Mouse (Mus musculus) urinary bladder, adult 18-20 months (tissue): ENCODE results near the gene Cxcl3.

ENCODE experiments used
- DNase-seq, 2 experiments: peaks; one replicate each; pipeline ENCODE4 v3.0.0; 2022; ENCODE audit warnings: low spot score in 2 of 2, mixed read lengths in 2 of 2

The Cxcl3 gene

GRCm38 (mm10) chr5:90785659-90786588, at the start of gene Cxcl3:
Gene Cxcl3, plus strand, starts transcription at chr5:90786103.
- peak; percentile 23 to 40 for DNase-seq

- DNase-seq = no peak
These were observed 43.9 kb upstream of the Cxcl3 start for GRCm38 (mm10) chr5:90742029-90742428.

GRCm38 (mm10) chr5:90753934-90754333, 32.0 kb upstream of the Cxcl3 start:
- no peak for DNase-seq

- DNase-seq = no peak
These were observed 27.8 kb upstream of the Cxcl3 start for GRCm38 (mm10) chr5:90758020-90758605.

GRCm38 (mm10) chr5:90759077-90760065, 26.5 kb upstream of the Cxcl3 start, which contains the start of gene Cxcl5:
Gene Cxcl5, plus strand, starts transcription at chr5:90759360.
- DNase-seq = no peak

- DNase-seq = no peak
These were observed 25.6 kb upstream of the Cxcl3 start for GRCm38 (mm10) chr5:90760303-90760702.

- DNase-seq = no peak
These were observed 25.1 kb upstream of the Cxcl3 start for GRCm38 (mm10) chr5:90760844-90761243.

GRCm38 (mm10) chr5:90761834-90762233, 24.1 kb upstream of the Cxcl3 start:
- DNase-seq = no peak

- DNase-seq = no peak
These were observed 21.8 kb upstream of the Cxcl3 start for GRCm38 (mm10) chr5:90763912-90764665.

GRCm38 (mm10) chr5:90765821-90766606, 19.9 kb upstream of the Cxcl3 start:
- DNase-seq = no peak

GRCm38 (mm10) chr5:90768218-90768617, 17.7 kb upstream of the Cxcl3 start, which contains the start of gene Ppbp:
Gene Ppbp, plus strand, starts transcription at chr5:90768518.
- no peak for DNase-seq

GRCm38 (mm10) chr5:90771369-90771768, 14.5 kb upstream of the Cxcl3 start:
- DNase-seq = no peak

- no peak for DNase-seq
These were observed 13.8 kb upstream of the Cxcl3 start, which contains the start of gene Pf4 for GRCm38 (mm10) chr5:90771880-90772653. Gene Pf4, plus strand, starts transcription at chr5:90772435.

GRCm38 (mm10) chr5:90775562-90775961, 10.3 kb upstream of the Cxcl3 start:
- no peak for DNase-seq

GRCm38 (mm10) chr5:90777621-90778020, 8.3 kb upstream of the Cxcl3 start:
- no peak for DNase-seq

- no peak for DNase-seq
These were observed 7.0 kb upstream of the Cxcl3 start for GRCm38 (mm10) chr5:90778856-90779255.

- DNase-seq = no peak
These were observed 2.2 kb upstream of the Cxcl3 start for GRCm38 (mm10) chr5:90783697-90784096.

GRCm38 (mm10) chr5:90788114-90788513, 2.2 kb downstream of the Cxcl3 start:
- DNase-seq = no peak
